Mouse (Mus musculus) intestine, embryonic 14.5 days (tissue): ENCODE data around the gene Crtc3. TPM values are rescaled to one million over a fixed set of nuclear protein-coding genes. Genes with fewer than 3 reads are reported as not detected.

Experiments
- ATAC-seq: fragments of 200-750 bp; cut with Nextera tagmentation; replicated peaks from 2 replicates; pipeline ENCODE4 v1.8.0; 2017; ENCODE audit warnings: low read depth, moderate number of reproducible peaks, moderate TSS enrichment, moderate library complexity; ENCODE audit not compliant: low FRiP score, low TSS enrichment
- DNase-seq: peaks from one replicate; pipeline ENCODE4 v3.0.0-alpha.2; 2018; ENCODE audit warnings: low spot score
- H3K27ac ChIP-seq: fragments of 300-500 bp; sonication (generic); 2 replicates; pipeline ENCODE4 v1.5.1; 2014; ENCODE audit warnings: low read depth, mild to moderate bottlenecking, control low read depth
- H3K27me3 ChIP-seq: fragments of 300-500 bp; sonication (generic); replicated peaks from 2 replicates; pipeline ENCODE4 v1.6.1; 2014; ENCODE audit warnings: low read length, control low read depth; ENCODE audit not compliant: control insufficient read depth, insufficient read depth
- H3K36me3 ChIP-seq: fragments of 300-500 bp; sonication (generic); 2 replicates; pipeline ENCODE4 v1.6.1; 2014; ENCODE audit warnings: low read length, control low read depth; ENCODE audit not compliant: control insufficient read depth, insufficient read depth
- H3K4me1 ChIP-seq: fragments of 300-500 bp; sonication (generic); replicated peaks from 2 replicates; pipeline ENCODE4 v1.6.1; 2014; ENCODE audit warnings: low read length, control low read depth, mixed read lengths; ENCODE audit not compliant: control insufficient read depth, insufficient read depth
- H3K4me2 ChIP-seq: fragments of 300-500 bp; sonication (generic); 2 replicates; pipeline ENCODE4 v1.6.1; 2014; ENCODE audit warnings: low read length
- H3K4me3 ChIP-seq: fragments of 300-500 bp; sonication (generic); 2 replicates; pipeline ENCODE4 v1.5.1; 2014; ENCODE audit warnings: low read depth, low read length, control low read depth, mixed read lengths
- H3K9ac ChIP-seq: fragments of 300-500 bp; sonication (generic); 2 replicates; pipeline ENCODE4 v1.6.1; 2014; ENCODE audit warnings: mild to moderate bottlenecking, low read length
- H3K9me3 ChIP-seq: fragments of 300-500 bp; sonication (generic); 2 replicates; pipeline ENCODE4 v1.6.1; 2016; ENCODE audit warnings: low read length, control low read depth; ENCODE audit not compliant: control insufficient read depth
- WGBS: fragments of 180-500 bp; shearing (Covaris S2); extraction: QIAGEN DNeasy Blood & Tissue Kit; methylation state at CpG from one replicate; pipeline ENCODE4 v1.1.7; 2014; 5-methylcytosine and 5-hydroxymethylcytosine counted together
- polyA plus RNA-seq: library from polyadenylated mRNA; unstranded; fragments of >200 nt; fragmentation: Nextera tagmentation; extraction: Ambion mirVana; gene quantifications from 2 replicates; pipeline ENCODE4 v1.2.1, GENCODE M21; 2014

The Crtc3 gene
- polyA plus RNA-seq, 1 experiment from 2014 or later, result 19.6 TPM

GRCm38 (mm10) chr7:80582821-80583451 lies 105.7 kb downstream of the Crtc3 start:
- Histone ChIP-seq H3K9me3 (no peaks in the 10 kb centered on the region), H3K27me3 (no peaks in the 10 kb centered on the region), H3K4me2 (peak overlapping the region; percentile 29), H3K27ac (peak overlapping the region; percentile 23; the same call in 1 of the 2 replicates), H3K36me3 (no peaks in the 10 kb centered on the region), H3K9ac (no peak overlapping the region), H3K4me1 (peaks cover 16% of the 10 kb centered on the region), H3K4me3 (no peak overlapping the region)
- ATAC-seq (no peak), DNase-seq (no peak)
- 53% methylated on average over 20 of the region's 20 CpGs for WGBS

DNA sequence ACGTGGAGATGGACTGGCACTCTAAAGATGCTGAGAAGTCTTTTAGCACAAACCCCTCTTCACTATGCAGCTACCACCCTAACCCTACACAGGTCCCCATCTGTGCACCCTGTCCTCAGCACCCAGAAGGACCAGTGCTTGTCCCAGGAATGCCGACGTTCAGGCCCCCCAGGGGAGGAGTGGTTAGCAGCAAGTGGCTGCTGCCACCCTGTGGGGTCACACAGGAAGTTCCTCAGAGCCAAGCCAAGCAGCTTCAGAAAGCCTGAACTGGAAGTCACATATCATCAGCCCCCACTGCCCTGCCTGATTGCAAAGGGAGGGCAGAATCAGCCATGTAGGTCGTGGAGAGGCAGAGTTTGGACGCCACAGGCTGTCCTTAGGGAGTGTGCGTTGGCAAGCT lies 108.3 kb downstream of the Crtc3 start:
- Histone ChIP-seq H3K4me2 (no peak overlapping the region), H3K9me3 (no peaks in the 10 kb centered on the region), H3K27ac (no peak overlapping the region), H3K4me1 (no peaks in the 10 kb centered on the region), H3K27me3 (no peaks in the 10 kb centered on the region), H3K4me3 (no peak overlapping the region), H3K36me3 (no peaks in the 10 kb centered on the region), H3K9ac (no peak overlapping the region)
- no peak for DNase-seq
- ATAC-seq, result no peak
- 22% methylated on average over 6 of the region's 6 CpGs for WGBS

GRCm38 (mm10) chr7:80577417-80577980 lies 111.2 kb downstream of the Crtc3 start:
- H3K4me1 ChIP-seq, result no peaks in the 10 kb centered on the region
- H3K4me2 ChIP-seq, result no peak overlapping the region
- no peak for ATAC-seq
- no peaks in the 10 kb centered on the region for H3K9me3 ChIP-seq
- no peak overlapping the region for H3K27ac ChIP-seq
- no peaks in the 10 kb centered on the region for H3K36me3 ChIP-seq
- no peaks in the 10 kb centered on the region; the same call in 1 of the 2 replicates for H3K27me3 ChIP-seq
- 42% methylated on average over 14 of the region's 14 CpGs for WGBS
- DNase-seq, result no peak
- no peak overlapping the region for H3K4me3 ChIP-seq
- H3K9ac ChIP-seq, result no peak overlapping the region

DNA sequence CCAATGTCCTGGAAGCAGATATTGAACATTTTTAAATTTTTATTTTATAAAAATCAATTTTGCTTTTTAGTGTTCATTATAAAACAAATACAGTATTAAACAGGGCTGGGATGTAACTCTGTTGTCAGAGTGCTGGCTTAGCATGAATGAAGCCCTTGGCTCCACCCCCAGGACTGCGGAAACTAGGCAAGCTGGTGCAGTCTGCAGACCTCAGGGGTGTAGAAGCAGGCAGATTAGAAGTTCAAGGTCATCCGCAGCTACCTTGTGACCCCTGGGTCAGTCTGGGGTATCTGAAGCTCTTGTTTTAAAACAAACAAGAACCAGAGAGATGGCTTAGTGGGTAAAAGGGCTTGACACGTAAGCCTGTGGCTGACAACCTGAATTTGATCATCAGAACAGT lies 112.1 kb downstream of the Crtc3 start:
- ATAC-seq, result no peak
- no peaks in the 10 kb centered on the region for H3K4me1 ChIP-seq
- no peaks in the 10 kb centered on the region for H3K36me3 ChIP-seq
- H3K4me3 ChIP-seq, result no peak overlapping the region
- no peak overlapping the region for H3K9ac ChIP-seq
- H3K9me3 ChIP-seq, result no peaks in the 10 kb centered on the region
- DNase-seq, result no peak
- no peak overlapping the region for H3K4me2 ChIP-seq
- 63% methylated on average over 3 of the region's 3 CpGs for WGBS
- no peak overlapping the region for H3K27ac ChIP-seq
- H3K27me3 ChIP-seq, result no peaks in the 10 kb centered on the region; the same call in 1 of the 2 replicates

DNA sequence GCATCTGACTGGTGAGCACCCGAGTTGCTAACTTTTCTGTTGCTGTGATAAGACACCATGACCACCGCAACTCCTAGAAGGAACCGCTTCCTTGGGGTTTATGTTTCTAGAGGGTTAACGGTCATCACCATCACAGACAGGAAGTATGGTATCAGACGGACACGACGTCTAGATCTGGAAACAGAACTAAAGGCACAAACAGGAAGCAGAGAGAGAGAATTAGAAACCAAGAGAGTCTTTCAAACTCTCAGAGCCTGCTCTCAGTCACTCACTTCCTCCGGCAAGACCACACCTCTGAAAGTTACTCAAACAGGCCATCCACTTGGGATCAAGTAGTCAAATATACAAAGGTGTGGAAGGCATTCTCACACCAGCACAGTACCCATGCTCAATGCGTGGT lies 112.9 kb downstream of the Crtc3 start:
- DNase-seq (no peak), ATAC-seq (no peak)
- Histone ChIP-seq H3K4me1 (no peaks in the 10 kb centered on the region), H3K9me3 (no peaks in the 10 kb centered on the region), H3K9ac (no peak overlapping the region), H3K27ac (no peak overlapping the region), H3K4me2 (no peak overlapping the region), H3K36me3 (no peaks in the 10 kb centered on the region), H3K27me3 (no peaks in the 10 kb centered on the region; the same call in 1 of the 2 replicates), H3K4me3 (no peak overlapping the region)
- 65% methylated on average over 9 of the region's 9 CpGs for WGBS

DNA sequence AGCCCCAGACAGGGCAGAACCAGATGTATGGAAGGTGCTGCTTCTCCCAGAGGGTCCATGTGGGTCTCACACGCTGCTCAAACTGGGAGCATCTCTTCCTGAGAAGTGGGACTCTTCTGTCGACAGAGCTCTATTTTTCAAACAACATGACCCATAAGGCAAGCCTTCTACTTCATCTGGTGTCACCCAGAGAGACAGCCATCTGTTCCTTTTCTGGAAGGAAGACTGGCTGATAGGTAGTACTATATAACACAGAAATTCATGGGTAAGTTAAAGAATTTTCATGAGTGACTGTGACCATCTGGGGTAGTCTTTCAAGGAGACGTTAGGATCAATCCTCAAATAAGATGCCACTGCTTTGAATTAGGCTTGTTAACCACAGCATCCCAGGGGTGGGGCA lies 115.6 kb downstream of the Crtc3 start:
- no peak for DNase-seq
- Histone ChIP-seq H3K4me2 (no peak overlapping the region), H3K27ac (no peak overlapping the region), H3K4me3 (no peak overlapping the region), H3K27me3 (no peaks in the 10 kb centered on the region; the same call in 1 of the 2 replicates), H3K9ac (no peak overlapping the region), H3K4me1 (no peaks in the 10 kb centered on the region), H3K9me3 (no peaks in the 10 kb centered on the region), H3K36me3 (no peaks in the 10 kb centered on the region)
- no peak for ATAC-seq
- whole genome bisulfite sequencing, result 59% methylated on average over 3 of the region's 3 CpGs

GRCm38 (mm10) chr7:80567982-80568381 lies 120.7 kb downstream of the Crtc3 start:
- H3K27me3 ChIP-seq, result no peaks in the 10 kb centered on the region; the same call in 1 of the 2 replicates
- H3K4me2 ChIP-seq, result no peak overlapping the region
- 84% methylated on average over 8 of the region's 8 CpGs for WGBS
- H3K4me1 ChIP-seq, result no peaks in the 10 kb centered on the region
- H3K36me3 ChIP-seq, result no peaks in the 10 kb centered on the region
- DNase-seq (no peak), ATAC-seq (no peak)
- no peak overlapping the region for H3K4me3 ChIP-seq
- no peak overlapping the region for H3K27ac ChIP-seq
- H3K9ac ChIP-seq, result no peak overlapping the region
- H3K9me3 ChIP-seq, result no peaks in the 10 kb centered on the region

DNA sequence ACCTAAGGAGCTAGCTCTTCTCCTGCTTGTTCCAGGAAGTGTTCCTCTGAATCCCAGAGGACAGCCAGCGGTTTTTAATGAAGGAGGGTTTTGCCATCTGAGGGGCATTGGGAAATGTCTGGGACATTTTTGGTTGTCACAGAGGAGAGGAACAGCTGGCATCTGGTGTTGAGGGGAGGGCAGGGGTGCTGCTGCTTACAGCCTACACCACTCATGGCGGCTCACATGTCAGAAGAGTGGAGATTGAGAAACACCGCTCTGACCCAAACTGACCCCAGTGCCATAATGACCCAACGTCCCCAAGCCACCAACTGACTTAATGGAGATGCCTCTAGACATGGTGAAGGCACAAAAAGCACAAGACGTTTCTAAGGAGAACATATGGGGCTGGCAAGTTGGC lies 126.7 kb downstream of the Crtc3 start:
- ATAC-seq, result no peak
- no peaks in the 10 kb centered on the region for H3K27me3 ChIP-seq
- no peaks in the 10 kb centered on the region for H3K36me3 ChIP-seq
- H3K9me3 ChIP-seq, result no peaks in the 10 kb centered on the region
- H3K4me3 ChIP-seq, result no peak overlapping the region
- H3K4me1 ChIP-seq, result no peaks in the 10 kb centered on the region
- H3K4me2 ChIP-seq, result no peak overlapping the region
- H3K9ac ChIP-seq, result no peak overlapping the region
- 77% methylated on average over 5 of the region's 5 CpGs for WGBS
- H3K27ac ChIP-seq, result no peak overlapping the region
- no peak for DNase-seq

DNA sequence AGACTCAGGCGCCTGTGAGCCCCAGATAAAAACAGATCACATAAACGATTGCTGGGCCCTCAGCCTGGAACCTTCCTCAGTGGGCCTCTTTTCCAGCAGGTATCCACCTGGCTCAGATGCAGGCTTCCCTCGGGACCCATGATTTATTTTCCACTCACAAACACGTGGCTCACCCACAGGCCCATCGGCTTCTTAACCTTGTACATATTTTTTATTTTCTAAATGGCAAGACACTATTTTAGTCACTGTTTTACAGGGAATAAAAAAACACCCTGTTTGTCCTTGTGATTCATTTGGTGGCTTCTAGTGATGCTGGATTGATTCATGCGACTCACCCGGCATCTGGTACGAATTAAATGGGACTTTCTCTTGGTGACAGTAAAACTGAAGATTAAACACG lies 127.4 kb downstream of the Crtc3 start:
- 70% methylated on average over 9 of the region's 9 CpGs for WGBS
- Histone ChIP-seq H3K9me3 (no peaks in the 10 kb centered on the region), H3K4me3 (no peak overlapping the region), H3K27me3 (no peaks in the 10 kb centered on the region), H3K36me3 (no peaks in the 10 kb centered on the region), H3K27ac (no peak overlapping the region), H3K4me2 (no peak overlapping the region), H3K9ac (no peak overlapping the region), H3K4me1 (no peaks in the 10 kb centered on the region)
- no peak for ATAC-seq
- DNase-seq, result no peak
